Mouse (Mus musculus): ENCODE results near the gene Kifc3. TPM values are rescaled to one million over a fixed set of nuclear protein-coding genes. Genes with fewer than 3 reads are reported as not detected.

The Kifc3 gene
- polyA plus RNA-seq, 2 experiments, result 12.7 to 25.9 TPM

DNA sequence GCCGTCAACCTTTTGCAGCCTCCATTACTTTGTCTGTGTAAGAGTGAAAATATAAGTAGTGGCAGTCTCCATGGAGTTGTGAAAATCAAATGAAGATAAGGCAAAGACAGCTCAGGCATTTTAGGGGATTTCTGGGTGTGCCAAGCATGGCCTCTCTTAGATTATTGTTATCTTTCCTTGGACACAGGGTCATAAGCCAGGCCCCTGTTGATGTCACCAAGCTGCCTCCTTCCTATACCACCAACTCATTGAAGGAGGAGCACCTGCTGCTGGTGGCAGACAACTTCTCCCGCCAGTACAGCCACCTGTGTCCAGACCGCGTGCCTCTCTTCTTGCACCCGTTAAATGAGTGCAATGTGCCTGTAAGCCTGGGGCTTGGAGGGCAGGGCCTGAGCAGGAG, 146.2 kb downstream of the Kifc3 start:
- H3K4me2 ChIP-seq (replicated peaks; ENCODE audit: low read depth, low read length, severe bottlenecking), result no peak overlapping the region
- DNase-seq (ENCODE audit: low spot score) (no peak), ATAC-seq (ENCODE audit: low FRiP score, low read depth) (no peak)
- H3K27ac ChIP-seq (replicated peaks; ENCODE audit: low read depth, low read length), result no peak overlapping the region
- H3K36me3 ChIP-seq (ENCODE audit: control insufficient read depth, insufficient read depth, low read length), result no peaks in the 10 kb centered on the region
- H3K27me3 ChIP-seq (ENCODE audit: control insufficient read depth, insufficient read depth, low read length), result no peaks in the 10 kb centered on the region
- TF ChIP-seq POLR2A (IDR thresholded peaks at IDR 0.05; ENCODE audit: borderline replicate concordance, extremely low read depth, insufficient read depth, insufficient read length), result no peak
- H3K9me3 ChIP-seq (ENCODE audit: control insufficient read depth, low read length), result no peaks in the 10 kb centered on the region
- 79% methylated on average over 5 of the region's 5 CpGs for WGBS
- H3K4me1 ChIP-seq (ENCODE audit: control insufficient read depth, insufficient read depth, low read length), result no peaks in the 10 kb centered on the region
- no peak overlapping the region for H3K4me3 ChIP-seq (replicated peaks; ENCODE audit: low read length)
- H3K9ac ChIP-seq (ENCODE audit: low read depth, low read length, severe bottlenecking), result no peak overlapping the region

DNA sequence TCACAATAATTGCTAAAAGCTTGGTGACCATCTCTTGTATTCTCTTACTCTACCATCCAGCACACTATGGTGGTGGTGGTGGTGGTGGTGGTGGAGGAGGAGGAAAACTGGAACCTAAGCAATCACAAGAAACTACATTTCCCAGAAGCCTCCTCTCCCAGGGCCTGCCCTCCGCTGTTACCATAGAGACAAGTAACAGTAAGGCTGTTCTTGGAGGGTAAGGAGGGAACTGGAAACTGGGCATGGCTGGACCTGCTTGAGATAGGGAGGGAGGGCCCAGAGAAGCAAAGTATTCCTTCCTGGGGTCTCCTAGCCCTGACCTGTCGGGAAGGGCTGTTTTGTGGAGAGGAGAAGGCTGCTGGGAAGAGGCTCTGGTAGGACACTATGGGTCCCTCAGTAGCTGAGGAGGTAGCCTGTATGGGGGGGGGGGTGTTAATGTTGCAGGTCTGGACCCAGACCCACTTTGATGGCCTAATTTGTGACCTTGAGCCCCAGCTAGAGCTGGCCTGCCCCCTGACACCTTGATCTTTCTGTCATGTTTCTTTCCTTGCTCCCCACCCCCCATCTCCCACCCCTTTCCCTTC, 147.6 kb downstream of the Kifc3 start, which contains the start of gene Drc7:
TSS of gene Drc7 (plus strand) at position 177 of the 584 bp plus-strand sequence.
- no peak for TF ChIP-seq POLR2A (IDR thresholded peaks at IDR 0.05; ENCODE audit: borderline replicate concordance, extremely low read depth, insufficient read depth, insufficient read length)
- Histone ChIP-seq H3K4me1 (ENCODE audit: control insufficient read depth, insufficient read depth, low read length) (no peaks in the 10 kb centered on the region), H3K27ac (replicated peaks; ENCODE audit: low read depth, low read length) (no peak within 1 kb of the TSS), H3K4me3 (replicated peaks; ENCODE audit: low read length) (no peak within 1 kb of the TSS), H3K9ac (ENCODE audit: low read depth, low read length, severe bottlenecking) (no peak within 1 kb of the TSS), H3K4me2 (replicated peaks; ENCODE audit: low read depth, low read length, severe bottlenecking) (no peak within 1 kb of the TSS), H3K9me3 (ENCODE audit: control insufficient read depth, low read length) (no peaks in the 10 kb centered on the region), H3K36me3 (ENCODE audit: control insufficient read depth, insufficient read depth, low read length) (no peaks in the 10 kb centered on the region), H3K27me3 (ENCODE audit: control insufficient read depth, insufficient read depth, low read length) (no peaks in the 10 kb centered on the region)
- ATAC-seq (ENCODE audit: low FRiP score, low read depth), result no peak
- 26% methylated on average over 2 of the region's 2 CpGs for WGBS
- DNase-seq (ENCODE audit: low spot score), result no peak

DNA sequence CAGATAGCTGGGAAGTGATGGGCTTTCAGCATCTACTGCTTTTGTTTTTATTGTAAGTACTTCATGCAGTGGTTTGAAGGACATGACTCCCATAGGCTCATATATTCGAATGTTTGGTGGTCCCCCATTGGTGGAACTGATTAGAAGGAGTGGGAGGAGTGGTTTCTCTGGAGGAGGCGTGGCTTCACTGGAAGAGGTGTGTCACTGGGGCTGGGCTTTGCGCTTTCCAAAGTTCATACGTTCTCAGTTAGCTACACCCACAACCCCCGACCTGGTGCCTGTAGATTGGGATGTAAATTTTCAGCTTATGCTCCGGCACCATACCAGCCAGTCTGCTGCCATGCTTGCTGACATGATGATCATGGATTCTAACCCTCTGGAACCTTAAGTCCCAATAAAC, 148.2 kb downstream of the Kifc3 start:
- Histone ChIP-seq H3K9me3 (ENCODE audit: control insufficient read depth, low read length) (no peaks in the 10 kb centered on the region), H3K4me3 (replicated peaks; ENCODE audit: low read length) (no peak overlapping the region), H3K9ac (ENCODE audit: low read depth, low read length, severe bottlenecking) (no peak overlapping the region), H3K36me3 (ENCODE audit: control insufficient read depth, insufficient read depth, low read length) (no peaks in the 10 kb centered on the region), H3K27ac (replicated peaks; ENCODE audit: low read depth, low read length) (no peak overlapping the region), H3K4me1 (ENCODE audit: control insufficient read depth, insufficient read depth, low read length) (no peaks in the 10 kb centered on the region), H3K4me2 (replicated peaks; ENCODE audit: low read depth, low read length, severe bottlenecking) (no peak overlapping the region), H3K27me3 (ENCODE audit: control insufficient read depth, insufficient read depth, low read length) (no peaks in the 10 kb centered on the region)
- TF ChIP-seq POLR2A (IDR thresholded peaks at IDR 0.05; ENCODE audit: borderline replicate concordance, extremely low read depth, insufficient read depth, insufficient read length), result no peak
- DNase-seq (ENCODE audit: low spot score) (no peak), ATAC-seq (ENCODE audit: low FRiP score, low read depth) (no peak)
- WGBS, result 57% methylated on average over 6 of the region's 6 CpGs

Other genes with a start within 250 kb of the Kifc3 start
- gene Adgrg1, start 228.1 kb downstream of the Kifc3 start, polyA plus RNA-seq (2012; rRNA removed), result 25.6 and 35.2 TPM in 2 replicates
- 17.6 and 20.4 TPM in 2 replicates for gene Adgrg1, start 228.1 kb downstream of the Kifc3 start, polyA plus RNA-seq (2014; fragmentation: Nextera tagmentation; extraction: Ambion mirVana)
- gene Adgrg3, start 185.1 kb downstream of the Kifc3 start, polyA plus RNA-seq (2012; rRNA removed), result 6.7 and 8.0 TPM in 2 replicates
- gene Adgrg3, start 185.1 kb downstream of the Kifc3 start, polyA plus RNA-seq (2014; fragmentation: Nextera tagmentation; extraction: Ambion mirVana), result 3.3 and 4.3 TPM in 2 replicates
- gene Drc7, start 147.7 kb downstream of the Kifc3 start, polyA plus RNA-seq (2012; rRNA removed), result 0.10 and 0.12 TPM in 2 replicates
- 0.26 TPM in 1 of 2 replicates, not detected in the other for gene Drc7, start 147.7 kb downstream of the Kifc3 start, polyA plus RNA-seq (2014; fragmentation: Nextera tagmentation; extraction: Ambion mirVana)
- gene Katnb1, start 121.6 kb downstream of the Kifc3 start, polyA plus RNA-seq (2012; rRNA removed), result 31.6 and 39.4 TPM in 2 replicates
- 21.4 and 21.6 TPM in 2 replicates for gene Katnb1, start 121.6 kb downstream of the Kifc3 start, polyA plus RNA-seq (2014; fragmentation: Nextera tagmentation; extraction: Ambion mirVana)
- gene Cngb1, start 103.8 kb upstream of the Kifc3 start, polyA plus RNA-seq (2012; rRNA removed), result 0.24 and 0.67 TPM in 2 replicates
- gene Cngb1, start 103.8 kb upstream of the Kifc3 start, polyA plus RNA-seq (2014; fragmentation: Nextera tagmentation; extraction: Ambion mirVana), result 0.52 and 0.55 TPM in 2 replicates
- 0.85 and 1.3 TPM in 2 replicates for gene Tepp, start 107.8 kb upstream of the Kifc3 start, polyA plus RNA-seq (2012; rRNA removed)
- gene Tepp, start 107.8 kb upstream of the Kifc3 start, polyA plus RNA-seq (2014; fragmentation: Nextera tagmentation; extraction: Ambion mirVana), result 0.47 TPM in 1 of 2 replicates, not detected in the other
- gene Zfp319, start 129.1 kb upstream of the Kifc3 start, polyA plus RNA-seq (2012; rRNA removed), result 13.8 and 17.4 TPM in 2 replicates
- 8.4 and 9.2 TPM in 2 replicates for gene Zfp319, start 129.1 kb upstream of the Kifc3 start, polyA plus RNA-seq (2014; fragmentation: Nextera tagmentation; extraction: Ambion mirVana)
- 46.6 and 61.0 TPM in 2 replicates for gene Usb1, start 129.5 kb upstream of the Kifc3 start, polyA plus RNA-seq (2012; rRNA removed)
- 34.7 and 38.0 TPM in 2 replicates for gene Usb1, start 129.5 kb upstream of the Kifc3 start, polyA plus RNA-seq (2014; fragmentation: Nextera tagmentation; extraction: Ambion mirVana)
- gene Mmp15, start 149.5 kb upstream of the Kifc3 start, polyA plus RNA-seq (2012; rRNA removed), result 12.6 and 16.9 TPM in 2 replicates
- 10.5 and 11.8 TPM in 2 replicates for gene Mmp15, start 149.5 kb upstream of the Kifc3 start, polyA plus RNA-seq (2014; fragmentation: Nextera tagmentation; extraction: Ambion mirVana)
- gene Cfap20, start 232.1 kb upstream of the Kifc3 start, polyA plus RNA-seq (2012; rRNA removed), result 154 and 161 TPM in 2 replicates
- gene Cfap20, start 232.1 kb upstream of the Kifc3 start, polyA plus RNA-seq (2014; fragmentation: Nextera tagmentation; extraction: Ambion mirVana), result 158 and 168 TPM in 2 replicates

Measured in limb, embryonic 14.5 days (tissue).